Mouse (Mus musculus): ENCODE data around the gene Itm2b. TPM values are rescaled to one million over a fixed set of nuclear protein-coding genes. Genes with fewer than 3 reads are reported as not detected.

Itm2b gene
- polyA plus RNA-seq, 1 experiment from 2014 or later = 883 TPM

DNA sequence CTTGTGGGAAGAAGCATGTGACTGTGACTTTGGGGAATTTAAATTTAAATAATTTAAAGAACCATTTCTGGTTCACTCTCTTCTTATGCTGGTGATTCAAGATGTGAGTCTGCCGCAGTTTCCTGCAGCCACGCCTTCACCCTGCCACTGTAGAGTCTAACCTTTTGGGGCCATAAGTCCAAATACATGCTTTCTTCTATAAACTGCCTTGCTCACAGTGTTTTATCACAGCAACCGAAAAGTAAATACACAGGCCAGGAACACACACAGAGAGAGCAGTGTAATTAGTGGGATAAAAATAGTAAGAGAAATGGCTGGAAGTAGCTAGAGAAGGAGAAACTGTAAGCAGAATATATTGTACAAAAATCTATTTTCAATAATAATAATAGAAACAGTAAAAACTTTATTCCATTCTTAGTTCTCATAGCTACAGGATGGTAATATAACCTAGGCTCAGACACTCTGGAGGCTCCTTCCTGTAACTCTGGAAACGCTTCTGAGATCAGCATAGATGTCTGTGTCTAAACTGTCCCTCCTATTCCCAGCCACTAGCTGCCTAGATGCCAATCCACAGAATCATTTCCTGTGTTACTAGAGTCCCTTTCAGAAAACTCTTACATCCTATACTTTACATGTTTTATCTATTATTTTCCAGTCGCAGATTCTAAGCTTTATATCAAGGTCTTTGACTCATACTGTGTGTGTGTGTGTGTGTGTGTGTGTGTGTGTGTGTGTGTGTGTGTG, 9.3 kb upstream of the Itm2b start:
- Histone ChIP-seq H3K9ac (ENCODE audit: low read length) (no peak overlapping the region), H3K4me2 (ENCODE audit: low read length) (no peak overlapping the region), H3K36me3 (ENCODE audit: control insufficient read depth, insufficient read depth, low read length) (no peaks in the 10 kb centered on the region), H3K4me3 (ENCODE audit: control insufficient read depth in 1 of 2, insufficient read depth in 1 of 2, low read depth in 1 of 2, low read length in 2 of 2) (no peak overlapping the region), H3K9me3 (ENCODE audit: control insufficient read depth, low read length) (no peaks in the 10 kb centered on the region), H3K4me1 (ENCODE audit: control insufficient read depth in 2 of 2, insufficient read depth in 2 of 2, low read length in 2 of 2) (peaks cover 5 to 7% of the 10 kb centered on the region in 2 experiments), H3K27ac (replicated peaks in 1 of 2; ENCODE audit: control insufficient read depth in 1 of 2, insufficient read depth in 1 of 2, low read depth in 2 of 2, low read length in 2 of 2) (peak overlapping the region; percentile 1 to 61; a peak in 2 of 4 replicates), H3K27me3 (ENCODE audit: control insufficient read depth, insufficient read depth, low read length) (no peaks in the 10 kb centered on the region)
- ATAC-seq (ENCODE audit: insufficient number of reproducible peaks, insufficient read depth, low FRiP score, low read depth) = no peak
- 48% methylated on average over 5 of the region's 5 CpGs for WGBS

DNA sequence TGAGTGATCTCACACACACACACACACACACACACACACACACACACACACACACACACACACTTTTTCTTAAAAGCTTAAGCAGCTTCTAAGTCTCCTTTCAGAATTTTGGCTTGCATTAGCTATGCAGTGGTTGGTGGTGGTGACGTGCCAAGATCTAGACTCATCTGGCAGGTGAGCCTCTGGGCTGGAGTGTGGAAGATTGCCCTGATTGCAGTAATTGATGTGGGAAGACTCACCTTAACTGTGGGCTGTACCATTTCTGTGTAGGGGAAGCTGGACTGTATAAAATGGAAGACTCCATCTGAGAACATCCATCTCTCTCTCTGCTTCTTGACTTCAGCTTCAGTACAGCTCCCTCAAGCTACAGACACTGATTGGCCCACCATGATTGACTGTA, 6.4 kb upstream of the Itm2b start:
- WGBS = 97% methylated on average over 1 of the region's 1 CpGs
- no peak overlapping the region for H3K27ac ChIP-seq (replicated peaks in 1 of 2; ENCODE audit: control insufficient read depth in 1 of 2, insufficient read depth in 1 of 2, low read depth in 2 of 2, low read length in 2 of 2)
- no peak overlapping the region for H3K4me2 ChIP-seq (ENCODE audit: low read length)
- H3K4me3 ChIP-seq (ENCODE audit: control insufficient read depth in 1 of 2, insufficient read depth in 1 of 2, low read depth in 1 of 2, low read length in 2 of 2) = no peak overlapping the region
- H3K9me3 ChIP-seq (ENCODE audit: control insufficient read depth, low read length) = no peaks in the 10 kb centered on the region
- ATAC-seq (ENCODE audit: insufficient number of reproducible peaks, insufficient read depth, low FRiP score, low read depth) = no peak
- H3K4me1 ChIP-seq (ENCODE audit: control insufficient read depth in 2 of 2, insufficient read depth in 2 of 2, low read length in 2 of 2) = peaks cover 3 to 21% of the 10 kb centered on the region in 2 experiments
- no peak overlapping the region for H3K9ac ChIP-seq (ENCODE audit: low read length)
- H3K36me3 ChIP-seq (ENCODE audit: control insufficient read depth, insufficient read depth, low read length) = no peaks in the 10 kb centered on the region
- no peaks in the 10 kb centered on the region for H3K27me3 ChIP-seq (ENCODE audit: control insufficient read depth, insufficient read depth, low read length)

DNA sequence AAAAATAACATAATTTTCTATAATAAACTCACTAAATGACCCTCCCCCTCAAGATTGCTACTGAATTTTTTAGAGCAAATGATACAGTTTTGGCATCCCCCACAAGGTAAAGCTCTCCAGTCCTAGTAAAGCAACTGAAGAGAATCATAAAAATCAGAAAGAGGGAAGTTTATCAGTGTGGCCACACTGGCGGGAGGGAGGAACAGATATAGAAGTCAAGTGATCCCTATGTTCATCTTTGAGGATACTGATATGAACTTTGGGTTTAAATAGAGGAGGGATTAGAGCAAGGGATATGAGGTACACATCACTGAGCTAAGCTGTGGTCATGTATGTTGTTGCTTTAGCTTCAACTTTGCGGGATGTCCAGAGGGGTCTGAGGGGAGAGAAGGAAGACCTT, 5.1 kb upstream of the Itm2b start:
- no peak overlapping the region for H3K9ac ChIP-seq (ENCODE audit: low read length)
- WGBS = 78% methylated on average over 2 of the region's 2 CpGs
- no peak overlapping the region for H3K4me2 ChIP-seq (ENCODE audit: low read length)
- H3K36me3 ChIP-seq (ENCODE audit: control insufficient read depth, insufficient read depth, low read length) = no peaks in the 10 kb centered on the region
- no peaks in the 10 kb centered on the region for H3K27me3 ChIP-seq (ENCODE audit: control insufficient read depth, insufficient read depth, low read length)
- no peak overlapping the region for H3K27ac ChIP-seq (replicated peaks in 1 of 2; ENCODE audit: control insufficient read depth in 1 of 2, insufficient read depth in 1 of 2, low read depth in 2 of 2, low read length in 2 of 2)
- H3K4me3 ChIP-seq (ENCODE audit: control insufficient read depth in 1 of 2, insufficient read depth in 1 of 2, low read depth in 1 of 2, low read length in 2 of 2) = no peak overlapping the region
- ATAC-seq (ENCODE audit: insufficient number of reproducible peaks, insufficient read depth, low FRiP score, low read depth) = no peak
- H3K9me3 ChIP-seq (ENCODE audit: control insufficient read depth, low read length) = no peaks in the 10 kb centered on the region
- H3K4me1 ChIP-seq (ENCODE audit: control insufficient read depth in 2 of 2, insufficient read depth in 2 of 2, low read length in 2 of 2) = peaks cover 7 to 30% of the 10 kb centered on the region in 2 experiments

DNA sequence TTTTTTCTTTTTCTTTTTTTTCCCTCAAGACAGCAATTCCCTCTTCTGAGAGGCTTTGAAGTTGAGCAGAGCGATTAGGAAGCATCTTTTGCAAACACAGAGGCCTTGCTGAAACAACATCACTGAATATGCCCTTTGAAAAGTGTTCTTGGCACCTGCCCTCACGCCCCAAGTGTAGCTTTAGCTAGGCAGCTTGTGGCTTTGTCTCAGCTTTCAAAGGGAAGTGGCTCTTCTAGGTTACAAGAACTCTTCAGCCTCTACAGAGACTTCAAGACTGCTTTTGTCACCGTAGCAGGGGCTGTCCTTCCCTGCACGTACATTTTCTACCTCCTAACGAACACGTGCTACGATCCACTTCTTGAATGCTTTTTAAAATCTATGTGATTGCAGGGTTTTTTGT, 4.0 kb upstream of the Itm2b start:
- Histone ChIP-seq H3K9me3 (ENCODE audit: control insufficient read depth, low read length) (no peaks in the 10 kb centered on the region), H3K27ac (replicated peaks in 1 of 2; ENCODE audit: control insufficient read depth in 1 of 2, insufficient read depth in 1 of 2, low read depth in 2 of 2, low read length in 2 of 2) (peak overlapping the region; percentile 65 to 79), H3K4me3 (ENCODE audit: control insufficient read depth in 1 of 2, insufficient read depth in 1 of 2, low read depth in 1 of 2, low read length in 2 of 2) (no peak overlapping the region), H3K36me3 (ENCODE audit: control insufficient read depth, insufficient read depth, low read length) (no peaks in the 10 kb centered on the region), H3K4me1 (ENCODE audit: control insufficient read depth in 2 of 2, insufficient read depth in 2 of 2, low read length in 2 of 2) (peaks cover 7 to 30% of the 10 kb centered on the region in 2 experiments), H3K27me3 (ENCODE audit: control insufficient read depth, insufficient read depth, low read length) (no peaks in the 10 kb centered on the region), H3K9ac (ENCODE audit: low read length) (peak overlapping the region; percentile 3; the same call in 1 of the 2 replicates), H3K4me2 (ENCODE audit: low read length) (no peak overlapping the region)
- ATAC-seq (ENCODE audit: insufficient number of reproducible peaks, insufficient read depth, low FRiP score, low read depth) = no peak
- WGBS = 64% methylated on average over 7 of the region's 7 CpGs

DNA sequence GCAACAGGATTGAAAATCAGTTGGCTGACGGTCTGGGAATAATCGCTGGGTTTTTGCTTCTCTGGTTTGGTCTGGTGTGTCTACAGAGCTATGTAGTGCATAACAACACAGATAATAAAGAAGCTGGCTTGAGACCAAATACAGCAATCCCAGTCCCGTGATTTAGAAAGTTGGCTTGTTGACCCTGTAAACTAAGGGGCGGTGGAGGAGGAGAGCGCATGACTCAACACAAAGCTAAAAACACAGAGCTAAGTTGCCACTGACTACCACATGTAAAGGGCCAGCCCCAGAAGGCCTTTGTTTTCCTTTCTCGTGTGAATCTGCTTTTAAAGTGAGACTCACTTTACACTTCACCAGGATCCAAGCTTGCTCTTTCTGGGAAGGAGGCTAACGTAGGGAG, 3.5 kb upstream of the Itm2b start:
- peak overlapping the region; percentile 65 to 79 for H3K27ac ChIP-seq (replicated peaks in 1 of 2; ENCODE audit: control insufficient read depth in 1 of 2, insufficient read depth in 1 of 2, low read depth in 2 of 2, low read length in 2 of 2)
- no peak overlapping the region for H3K4me2 ChIP-seq (ENCODE audit: low read length)
- no peaks in the 10 kb centered on the region for H3K9me3 ChIP-seq (ENCODE audit: control insufficient read depth, low read length)
- H3K9ac ChIP-seq (ENCODE audit: low read length) = peak overlapping the region; percentile 3; the same call in 1 of the 2 replicates
- no peaks in the 10 kb centered on the region for H3K36me3 ChIP-seq (ENCODE audit: control insufficient read depth, insufficient read depth, low read length)
- ATAC-seq (ENCODE audit: insufficient number of reproducible peaks, insufficient read depth, low FRiP score, low read depth) = peak; percentile 18; the same call in 1 of the 2 replicates
- 34% methylated on average over 7 of the region's 7 CpGs for WGBS
- no peak overlapping the region for H3K4me3 ChIP-seq (ENCODE audit: control insufficient read depth in 1 of 2, insufficient read depth in 1 of 2, low read depth in 1 of 2, low read length in 2 of 2)
- H3K27me3 ChIP-seq (ENCODE audit: control insufficient read depth, insufficient read depth, low read length) = no peaks in the 10 kb centered on the region
- H3K4me1 ChIP-seq (ENCODE audit: control insufficient read depth in 2 of 2, insufficient read depth in 2 of 2, low read length in 2 of 2) = peaks cover 7 to 32% of the 10 kb centered on the region in 2 experiments

DNA sequence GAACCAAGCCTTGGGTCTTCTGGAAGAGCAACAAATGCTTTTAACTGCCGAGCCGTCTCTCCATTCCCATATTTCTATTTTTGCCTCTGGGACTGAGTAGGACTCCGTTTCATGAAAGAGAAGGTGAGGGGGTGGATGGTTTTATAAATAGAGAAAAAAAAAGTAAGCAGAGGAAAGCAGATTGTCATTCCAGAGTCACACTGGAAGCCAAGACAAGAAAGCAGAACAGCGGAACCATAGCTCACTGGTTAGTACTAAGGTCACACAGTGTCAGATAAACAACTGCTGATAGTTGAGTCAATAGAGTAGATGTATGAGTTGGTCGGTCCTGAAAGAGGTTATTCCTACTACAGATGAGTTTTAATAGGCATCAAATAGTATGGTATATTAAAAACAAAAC, 1.4 kb upstream of the Itm2b start:
- peaks cover 4% of the 10 kb centered on the region; the same call in 1 of the 2 replicates for H3K36me3 ChIP-seq (ENCODE audit: control insufficient read depth, insufficient read depth, low read length)
- no peak for ATAC-seq (ENCODE audit: insufficient number of reproducible peaks, insufficient read depth, low FRiP score, low read depth)
- H3K27ac ChIP-seq (replicated peaks in 1 of 2; ENCODE audit: control insufficient read depth in 1 of 2, insufficient read depth in 1 of 2, low read depth in 2 of 2, low read length in 2 of 2) = peak overlapping the region; percentile 16 to 60; a peak in 3 of 4 replicates

DNA sequence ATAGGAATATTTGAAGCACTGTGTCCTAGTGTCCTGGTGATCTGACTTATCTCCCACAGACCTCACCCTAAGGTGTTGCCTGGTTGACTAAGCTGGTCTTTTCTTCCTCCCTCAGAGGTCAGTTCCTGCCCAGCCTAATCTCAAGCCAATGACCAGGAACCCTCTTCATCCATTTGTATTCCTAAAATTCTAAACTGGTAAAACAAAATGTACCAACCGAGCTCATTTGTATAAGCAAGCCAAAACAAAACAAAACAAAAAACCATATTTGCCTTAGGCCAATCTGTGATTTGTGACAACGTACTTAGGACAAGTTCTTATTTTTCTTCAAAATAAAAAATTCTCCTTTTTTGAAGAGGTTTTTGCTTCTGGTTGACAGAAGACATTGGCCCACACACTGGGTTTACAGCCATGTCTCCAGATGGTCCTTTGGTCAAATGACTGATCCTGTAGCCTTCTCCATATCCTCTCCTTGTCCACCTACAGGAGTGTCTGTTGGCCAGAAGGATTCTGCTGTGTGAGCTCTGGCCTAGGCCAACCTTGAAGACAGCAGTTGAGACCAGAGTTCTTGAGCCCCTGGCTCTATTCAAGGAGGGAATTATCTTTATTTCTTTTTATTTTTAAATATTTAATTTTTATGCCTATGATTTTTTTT, 758 bp upstream of the Itm2b start:
- Histone ChIP-seq H3K9ac (ENCODE audit: low read length) (peak overlapping the region; percentile 100; the same call in 1 of the 2 replicates), H3K4me1 (ENCODE audit: control insufficient read depth in 2 of 2, insufficient read depth in 2 of 2, low read length in 2 of 2) (peaks cover 14 to 56% of the 10 kb centered on the region in 2 experiments), H3K36me3 (ENCODE audit: control insufficient read depth, insufficient read depth, low read length) (peaks cover 4% of the 10 kb centered on the region; the same call in 1 of the 2 replicates), H3K27me3 (ENCODE audit: control insufficient read depth, insufficient read depth, low read length) (no peaks in the 10 kb centered on the region), H3K9me3 (ENCODE audit: control insufficient read depth, low read length) (no peaks in the 10 kb centered on the region), H3K4me2 (ENCODE audit: low read length) (peak overlapping the region; percentile 69), H3K27ac (replicated peaks in 1 of 2; ENCODE audit: control insufficient read depth in 1 of 2, insufficient read depth in 1 of 2, low read depth in 2 of 2, low read length in 2 of 2) (peak overlapping the region; percentile 85 to 99), H3K4me3 (ENCODE audit: control insufficient read depth in 1 of 2, insufficient read depth in 1 of 2, low read depth in 1 of 2, low read length in 2 of 2) (peak overlapping the region in 1 of 2 experiments; percentile 99; a peak in 2 of 4 replicates)
- ATAC-seq (ENCODE audit: insufficient number of reproducible peaks, insufficient read depth, low FRiP score, low read depth) = no peak
- 84% methylated on average over 2 of the region's 2 CpGs for WGBS

More for the DNA sequence above, 1.4 kb upstream of the Itm2b start:
- WGBS = 29% methylated on average over 5 of the region's 5 CpGs
- Histone ChIP-seq H3K4me1 (ENCODE audit: control insufficient read depth in 2 of 2, insufficient read depth in 2 of 2, low read length in 2 of 2) (peaks cover 13 to 50% of the 10 kb centered on the region in 2 experiments), H3K9me3 (ENCODE audit: control insufficient read depth, low read length) (no peaks in the 10 kb centered on the region), H3K4me2 (ENCODE audit: low read length) (peak overlapping the region; percentile 18; the same call in 1 of the 2 replicates), H3K4me3 (ENCODE audit: control insufficient read depth in 1 of 2, insufficient read depth in 1 of 2, low read depth in 1 of 2, low read length in 2 of 2) (no peak overlapping the region), H3K27me3 (ENCODE audit: control insufficient read depth, insufficient read depth, low read length) (no peaks in the 10 kb centered on the region), H3K9ac (ENCODE audit: low read length) (no peak overlapping the region)
